Mouse (Mus musculus) cerebellum, adult 9-10 months (tissue): ENCODE measurements around the gene Gm9944.
A peak's percentile ranks its signal among the peaks of the same experiment; 100 is the strongest.

ENCODE experiments used
- DNase-seq: peaks from one replicate; pipeline ENCODE4 v3.0.0; 2022

Gm9944 gene

DNA sequence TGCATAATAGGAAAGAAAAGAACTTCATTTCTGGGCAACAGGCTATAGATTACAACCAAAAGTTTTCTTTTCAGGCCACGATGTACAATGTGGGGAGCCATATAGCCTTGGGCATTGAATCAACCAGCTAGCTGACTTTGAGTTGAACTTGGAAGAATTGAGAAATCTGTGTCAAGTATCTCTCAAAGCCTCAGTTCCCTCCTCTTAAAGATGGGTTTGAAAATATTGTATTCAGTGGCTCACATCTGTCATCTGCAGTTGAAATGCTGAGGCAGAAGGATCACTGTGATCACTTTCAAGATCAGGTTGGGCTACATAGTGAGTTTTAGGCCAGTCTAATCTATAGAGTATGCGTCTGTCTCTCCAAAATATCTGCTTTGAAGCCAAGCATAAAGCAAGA is at the start of gene Gm9944:
Gm9944 (minus strand) TSS at position 101 of the 400 bp plus-strand sequence.
- DNase-seq = no peak

DNA sequence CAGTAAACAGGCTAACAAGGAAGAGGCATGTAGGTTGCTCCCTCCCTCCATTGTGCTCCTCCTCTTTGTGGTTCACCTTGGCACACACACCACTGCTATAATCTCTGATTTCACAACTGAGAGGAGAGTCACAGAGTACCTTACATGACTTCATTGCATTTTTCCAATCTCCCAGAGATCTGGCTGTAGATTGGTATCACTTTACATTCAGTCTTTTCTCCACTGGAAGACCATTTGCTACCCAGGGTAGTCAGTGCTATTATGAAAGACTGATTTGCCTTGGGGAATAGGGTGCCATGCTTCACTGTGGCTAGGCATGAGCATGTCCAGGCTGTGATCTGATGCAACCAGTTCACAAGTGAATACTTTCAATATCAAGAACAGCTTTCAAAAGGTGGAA is 40.2 kb upstream of the Gm9944 start:
- DNase-seq = no peak

DNA sequence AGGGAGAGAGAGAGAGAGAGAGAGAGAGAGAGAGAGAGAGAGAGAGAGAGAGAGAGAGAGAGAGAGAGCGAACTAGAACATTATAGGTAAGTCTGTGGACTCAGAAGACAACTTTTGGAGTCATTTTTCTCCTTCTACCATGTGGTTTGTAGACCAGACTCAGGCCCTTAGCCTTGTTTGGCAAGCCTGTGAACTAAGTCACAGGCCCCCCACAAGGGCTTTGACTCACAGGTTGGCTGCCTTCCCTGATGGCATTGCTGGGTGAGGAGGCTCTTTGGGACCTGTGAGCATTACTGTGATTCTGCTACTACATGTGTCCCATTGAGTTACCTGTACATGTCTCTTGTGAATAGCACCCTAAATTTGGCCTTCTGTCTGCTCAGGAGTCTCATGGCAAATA is 15.0 kb upstream of the Gm9944 start:
- DNase-seq = no peak

DNA sequence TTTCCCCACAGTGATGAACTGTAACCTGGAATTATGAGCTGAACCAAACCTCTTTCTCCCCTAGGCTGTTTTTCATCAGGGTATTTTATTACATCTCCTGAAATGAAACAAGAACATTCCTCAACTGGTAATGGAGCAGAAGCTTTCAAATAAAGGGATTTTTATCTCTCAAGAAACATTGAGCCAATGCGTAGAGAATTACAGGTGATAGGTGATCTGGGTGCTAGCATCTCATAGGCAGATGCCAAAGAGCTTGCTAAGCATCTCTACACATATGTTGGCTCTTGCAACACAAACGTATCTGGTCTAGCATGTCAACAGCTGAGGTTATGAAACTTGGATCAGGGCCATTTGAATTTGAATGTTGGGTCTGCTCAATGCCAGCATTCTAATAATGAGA is 12.1 kb upstream of the Gm9944 start:
- no peak for DNase-seq

DNA sequence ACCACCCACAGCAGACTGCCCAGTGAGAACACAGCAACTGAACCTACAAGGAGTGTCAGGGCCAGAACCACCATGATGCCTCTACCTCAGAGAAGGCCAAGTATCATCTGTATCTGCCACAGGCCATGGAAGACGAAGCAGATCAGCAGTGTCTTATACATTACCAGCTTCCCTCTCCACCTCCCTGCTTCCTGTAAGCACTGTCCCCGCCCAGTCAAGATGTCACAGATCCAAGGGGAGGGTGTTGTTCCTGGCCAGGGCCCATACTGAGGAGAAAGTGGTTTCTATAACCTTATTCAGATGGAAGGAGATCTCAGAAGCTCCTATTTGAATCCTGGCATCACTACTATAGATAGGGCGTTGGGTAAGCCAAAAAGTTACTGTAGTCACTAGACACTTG is 10.5 kb upstream of the Gm9944 start, which contains the start of gene Aadacl3:
Aadacl3 (minus strand) TSS at position 101 of the 400 bp plus-strand sequence.
- DNase-seq = no peak

DNA sequence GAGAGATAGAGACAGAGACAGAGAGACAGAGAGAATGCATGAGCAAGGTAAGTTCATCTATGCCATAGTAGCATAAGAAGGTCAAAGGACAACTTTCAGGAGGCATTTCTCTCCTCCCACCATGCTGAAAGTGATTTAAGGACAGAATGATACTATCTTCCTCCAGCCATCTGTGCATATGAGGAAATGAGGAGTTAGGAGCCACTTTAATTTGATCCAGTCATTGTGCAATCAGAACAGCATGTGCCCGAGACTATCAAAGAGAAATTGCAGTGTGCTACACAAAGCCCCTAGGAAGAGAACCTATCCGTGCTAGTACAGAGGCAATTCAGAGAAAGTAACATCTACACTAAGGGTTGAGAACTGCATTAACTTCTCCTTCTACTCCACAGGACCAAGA is 4.6 kb downstream of the Gm9944 start:
- DNase-seq = no peak

DNA sequence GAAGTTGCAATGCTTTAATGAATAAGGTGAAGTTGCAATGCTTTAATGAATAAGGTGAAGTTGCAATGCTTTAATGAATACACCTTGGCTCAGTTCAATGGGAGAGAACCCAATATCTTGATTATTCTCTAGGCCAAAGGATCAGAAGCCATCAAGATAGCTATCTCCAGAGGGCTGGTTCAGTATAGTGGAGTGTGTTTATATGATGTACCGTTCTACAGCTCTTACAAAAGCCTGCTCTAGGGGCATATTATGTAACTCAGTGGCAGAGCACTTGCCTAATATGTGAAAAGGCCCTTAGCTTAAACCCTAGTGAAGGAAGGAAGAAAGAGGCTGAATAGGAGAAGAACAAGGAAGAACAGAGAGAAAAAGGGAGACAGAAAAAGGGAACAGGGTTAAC is 11.5 kb downstream of the Gm9944 start:
- no peak for DNase-seq

DNA sequence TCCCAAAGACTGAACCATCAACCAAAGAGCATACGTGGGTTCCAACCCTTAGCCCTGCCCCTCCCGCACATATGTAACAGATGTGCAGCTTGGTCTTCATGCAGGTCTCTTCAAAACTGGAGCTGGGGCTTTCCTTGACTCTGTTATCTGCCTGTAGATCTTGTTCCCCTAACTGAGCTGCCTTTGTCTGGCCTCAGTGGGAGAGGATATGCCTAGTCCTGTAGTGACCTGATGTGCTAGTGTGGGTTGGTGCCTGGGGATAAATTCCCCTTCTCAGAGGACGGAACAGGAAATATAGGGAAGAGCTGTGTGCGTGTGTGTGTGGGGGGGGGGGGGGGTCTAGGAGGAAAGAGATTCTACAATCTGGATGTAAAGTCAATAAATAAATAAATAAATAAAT is 12.0 kb downstream of the Gm9944 start:
- DNase-seq = no peak

DNA sequence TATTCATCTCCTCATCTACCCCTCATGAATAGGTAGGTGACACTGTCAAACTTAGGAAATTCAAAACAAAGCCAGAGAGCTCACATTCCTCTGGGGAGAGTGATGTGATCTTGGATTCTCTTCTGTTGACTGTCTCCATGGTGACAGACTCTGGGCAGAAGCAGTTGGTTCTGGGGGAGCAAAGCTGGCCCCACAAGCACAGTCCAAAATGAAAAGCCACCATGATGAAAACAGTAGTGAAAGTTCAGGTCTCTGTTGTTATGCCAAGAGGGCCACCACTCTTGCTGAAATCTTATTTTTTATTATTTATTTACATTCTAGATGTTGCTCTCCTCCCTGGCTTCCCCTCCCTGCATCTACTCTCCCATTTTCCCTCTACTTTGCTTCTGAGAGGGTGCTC is 14.4 kb downstream of the Gm9944 start, which contains the start of gene 1700012P22Rik:
1700012P22Rik (minus strand) TSS at position 101 of the 400 bp plus-strand sequence.
- no peak for DNase-seq

DNA sequence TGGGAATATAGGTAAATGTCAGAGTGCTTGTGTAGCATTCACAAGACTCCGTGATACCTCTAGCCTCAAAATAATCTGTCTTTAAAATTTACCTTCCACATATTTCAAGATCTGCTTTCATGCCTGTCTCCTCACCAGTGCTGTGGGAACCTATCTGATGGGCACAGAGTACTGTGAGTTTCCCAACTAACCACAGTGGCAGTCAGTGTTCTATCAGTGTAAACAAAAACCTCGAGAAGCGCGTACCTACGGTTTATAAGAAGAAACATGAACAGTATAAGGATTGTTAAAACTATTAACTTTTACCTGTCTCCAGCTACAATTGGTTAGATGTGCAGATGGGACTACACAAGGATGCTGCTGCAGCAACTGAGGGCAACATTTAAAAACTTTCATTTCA is 19.9 kb downstream of the Gm9944 start:
- DNase-seq = no peak

DNA sequence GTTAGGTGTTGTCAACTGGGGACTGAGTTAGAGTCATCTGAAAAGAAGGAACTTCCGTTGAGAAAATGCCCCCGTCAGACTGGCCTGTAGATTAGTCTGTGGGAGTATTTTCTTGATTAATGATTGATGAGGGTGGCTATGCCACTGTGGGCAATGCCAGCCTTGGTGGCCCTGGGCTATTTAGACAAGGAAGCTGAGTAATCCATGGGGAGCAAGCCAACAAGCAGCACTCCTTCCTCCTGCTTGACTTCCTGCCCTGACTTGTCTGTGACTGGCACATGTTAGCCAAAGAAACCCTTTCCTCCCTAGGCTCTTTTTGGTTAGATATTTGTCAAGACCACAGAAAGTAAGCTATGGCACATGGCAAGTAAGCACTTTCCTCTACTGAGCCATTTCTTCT is 22.4 kb downstream of the Gm9944 start:
- DNase-seq = no peak

DNA sequence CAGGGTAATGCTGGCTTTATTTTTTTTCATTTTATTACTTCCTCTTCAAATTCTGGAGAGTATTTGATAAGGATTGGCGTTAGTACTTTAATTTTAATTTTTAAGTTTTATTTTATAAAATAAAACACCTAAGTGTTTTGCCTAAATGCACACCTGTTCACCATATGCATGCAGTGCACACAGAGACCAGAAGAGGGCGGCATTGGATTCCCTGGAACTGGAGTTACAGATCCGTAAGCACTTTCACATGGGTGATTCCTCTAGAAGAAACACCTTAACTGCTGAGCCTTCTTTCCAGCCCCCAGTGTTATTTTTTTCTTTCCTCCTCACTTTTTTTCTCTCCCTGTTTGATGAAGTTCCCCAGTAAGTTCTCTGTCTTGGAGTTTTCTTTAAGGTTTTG is 24.2 kb downstream of the Gm9944 start:
- DNase-seq = peak; percentile 0

DNA sequence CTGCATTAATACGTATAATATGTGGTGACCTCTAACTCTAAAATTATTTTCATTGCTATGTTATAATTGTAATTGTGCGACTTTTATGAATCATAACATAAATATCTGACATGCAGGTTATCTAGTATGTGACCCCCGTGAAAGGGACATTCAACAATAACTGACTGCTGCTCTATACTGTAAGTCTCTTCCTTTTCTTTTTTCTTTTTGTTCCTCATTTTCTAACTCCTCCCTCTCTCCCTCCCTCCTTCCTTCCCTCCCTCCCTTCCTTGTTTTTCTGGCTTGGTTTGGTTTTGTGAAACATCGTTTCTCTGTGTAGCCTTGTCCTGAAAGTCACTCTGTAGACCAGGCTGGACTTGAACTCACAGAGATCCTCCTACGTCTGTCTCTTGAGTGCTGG is 28.5 kb downstream of the Gm9944 start:
- DNase-seq = no peak

DNA sequence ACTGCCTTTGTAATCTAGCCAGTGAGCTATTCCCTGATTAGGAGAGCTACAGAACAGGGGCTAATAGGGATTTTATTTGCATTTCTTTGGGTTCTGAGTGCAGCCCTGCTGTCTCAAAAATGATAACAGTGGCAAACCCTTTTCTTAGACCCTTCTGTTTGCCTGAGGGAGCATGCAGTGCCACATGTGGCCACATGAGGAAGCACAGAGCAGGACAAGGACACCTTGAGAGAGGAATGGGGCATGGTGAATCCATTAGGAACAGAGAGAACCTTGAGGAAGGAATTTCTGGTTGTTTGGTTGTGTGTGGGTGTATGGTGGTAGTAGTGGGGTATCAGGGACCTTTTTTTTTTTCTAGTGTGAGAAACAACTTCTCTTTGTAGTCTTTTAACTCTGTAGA is 32.5 kb downstream of the Gm9944 start:
- DNase-seq = no peak

DNA sequence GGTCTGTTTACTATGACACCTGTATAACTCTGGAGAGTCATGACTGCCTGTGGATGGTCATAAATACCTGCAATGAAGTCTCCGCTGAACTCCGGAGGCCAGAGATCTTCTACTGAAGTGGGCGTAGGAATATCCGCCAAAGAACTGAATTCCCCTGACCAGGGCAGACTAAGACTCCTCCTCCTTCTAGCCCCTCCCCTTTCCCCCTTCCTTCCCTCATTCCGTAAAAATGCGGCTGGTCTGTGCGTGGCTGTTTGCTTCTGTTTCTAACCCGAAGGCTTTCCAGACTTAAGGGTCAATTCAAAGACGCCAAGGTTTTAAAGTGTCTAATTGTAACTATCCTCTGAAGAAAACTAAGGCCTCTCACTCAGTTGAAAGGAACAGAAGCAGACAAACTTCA is 44.8 kb downstream of the Gm9944 start, which contains the start of gene Pramef12:
Pramef12 (minus strand) TSS at position 175 of the 400 bp plus-strand sequence.
- no peak for DNase-seq

DNA sequence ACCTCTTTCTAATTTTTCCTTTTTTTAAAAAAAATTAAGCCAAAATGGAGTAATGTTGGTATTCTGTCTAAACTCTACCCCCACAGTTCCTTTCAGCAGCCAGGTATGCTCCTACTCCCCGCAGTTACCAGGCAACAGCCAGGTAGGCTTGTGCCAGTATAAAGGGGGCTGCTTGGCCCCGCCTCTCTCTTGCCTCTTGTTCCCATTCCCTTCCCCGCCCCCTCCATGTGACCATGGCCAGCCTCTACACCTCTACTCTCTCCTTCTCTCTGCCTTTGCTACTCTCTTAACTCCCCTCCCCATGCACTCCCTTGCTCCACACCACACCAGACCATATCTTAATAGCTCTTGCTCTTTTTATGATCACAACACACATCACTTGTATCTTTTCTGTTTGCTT is 46.9 kb downstream of the Gm9944 start:
- no peak for DNase-seq

DNA sequence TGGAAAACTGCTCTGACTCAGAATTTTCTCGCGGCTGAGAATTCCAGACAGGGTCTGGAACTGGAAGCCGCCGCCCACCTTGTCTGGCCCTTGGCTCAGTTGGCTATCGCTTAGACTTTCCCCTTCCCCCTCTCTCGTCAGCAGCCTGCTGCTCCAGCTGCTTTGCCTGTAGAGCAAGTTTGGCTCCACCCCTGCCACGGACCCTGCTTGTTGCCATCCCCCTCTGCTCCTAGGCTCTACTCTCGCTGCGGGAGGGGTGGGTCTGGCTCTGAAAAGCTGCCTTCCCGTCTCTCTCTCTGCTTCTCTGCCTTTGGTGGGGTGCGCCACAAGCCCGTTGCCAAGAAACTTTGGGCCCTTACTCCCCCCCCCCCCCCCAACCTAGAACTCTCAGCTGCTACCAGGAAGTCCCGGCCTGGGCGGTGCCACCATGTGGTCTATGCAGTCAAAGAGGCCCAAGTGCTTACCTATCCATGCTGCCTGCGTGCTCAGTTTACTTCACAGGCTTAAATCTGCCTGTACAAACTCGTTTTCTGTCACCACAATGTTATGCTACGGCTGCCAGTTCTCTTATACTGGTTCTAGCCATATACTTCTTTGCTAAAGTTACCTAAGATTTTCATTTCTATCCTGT is 48.5 kb downstream of the Gm9944 start:
- DNase-seq = no peak
